Comparison of ENCODE assay signal across 17 mouse cellular contexts in the genomic region with DNA sequence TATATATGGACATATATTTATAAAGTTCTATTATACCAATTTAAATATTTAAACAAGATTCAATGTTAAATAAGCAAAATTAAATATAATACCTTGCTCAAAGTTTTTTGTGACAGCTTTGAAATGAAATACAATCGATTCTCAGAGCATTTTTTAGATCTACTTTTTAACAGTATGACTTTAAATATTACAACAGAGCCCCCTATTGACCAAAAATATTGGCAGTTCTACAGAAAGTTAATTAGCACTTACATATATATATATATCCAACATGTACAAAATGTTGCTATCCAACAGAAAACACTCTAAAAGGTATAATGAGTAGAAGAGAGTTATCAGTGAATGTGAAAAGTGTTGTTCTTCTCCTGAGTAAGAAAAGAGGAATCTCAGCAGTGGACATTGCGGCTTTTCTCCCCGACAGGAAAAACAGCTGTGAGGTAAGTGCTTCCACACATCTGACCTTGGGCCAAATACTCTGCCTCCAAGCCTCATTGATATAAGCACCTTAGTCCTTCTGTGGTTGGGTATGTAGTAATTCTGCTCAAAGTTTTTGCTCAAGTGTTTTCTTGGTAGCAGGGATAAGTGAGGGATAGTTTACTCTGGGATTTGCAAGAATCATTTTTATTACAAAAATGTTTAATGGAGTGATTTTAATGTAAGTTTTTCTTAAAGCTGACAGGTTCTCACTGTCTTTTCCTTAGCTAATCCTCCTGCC. TPM values are rescaled to one million over a fixed set of nuclear protein-coding genes. Genes with fewer than 3 reads are reported as not detected.
DNase-seq lines count a peak whose midpoint lies in the region; ATAC-seq and TF ChIP-seq lines count a peak whose summit lies in the region.
"Had no signal": no experiment of that assay in that cellular context is flagged by ENCODE, and none has a peak within 500 bp of the region (broad histone marks: within the 10 kb centered on the region; RNA-seq: fewer than 3 reads in every experiment).

No protein-coding gene starts in this region.

- TF ChIP-seq POLR2A in brain, embryonic 14.5 days (IDR thresholded peaks at IDR 0.05; ENCODE audit: borderline replicate concordance, extremely low read depth, insufficient read depth, insufficient read length, poor library complexity, severe bottlenecking), result no peak

- H3K4me1 ChIP-seq in hindbrain, postnatal 0 days (ENCODE audit: insufficient read depth, low read length), result no peaks in the 10 kb centered on the region
- no peaks in the 10 kb centered on the region for H3K4me1 ChIP-seq in hindbrain, embryonic 11.5 days (replicated peaks; ENCODE audit: control insufficient read depth, insufficient read depth, low read length)
- H3K4me1 ChIP-seq in midbrain, embryonic 14.5 days (ENCODE audit: control insufficient read depth, insufficient read depth, low read length), result no peaks in the 10 kb centered on the region
- H3K4me1 ChIP-seq in midbrain, embryonic 15.5 days, result no peaks in the 10 kb centered on the region
- H3K4me1 ChIP-seq in liver, embryonic 11.5 days (replicated peaks; ENCODE audit: control insufficient read depth, insufficient read depth, low read length), result no peaks in the 10 kb centered on the region
- H3K4me1 ChIP-seq: heart, embryonic 15.5 days; hindbrain, embryonic 15.5 days; limb, embryonic 15.5 days had no signal

- no peak overlapping the region for H3K4me2 ChIP-seq in hindbrain, postnatal 0 days (ENCODE audit: low read depth, low read length)
- no peak overlapping the region for H3K4me2 ChIP-seq in hindbrain, embryonic 11.5 days (replicated peaks; ENCODE audit: low read depth, low read length)
- H3K4me2 ChIP-seq in midbrain, embryonic 14.5 days (ENCODE audit: low read length), result no peak overlapping the region
- H3K4me2 ChIP-seq in midbrain, embryonic 15.5 days, result no peak overlapping the region
- H3K4me2 ChIP-seq in liver, embryonic 11.5 days, result no peak overlapping the region
- H3K4me2 ChIP-seq: embryonic facial prominence, embryonic 13.5 days; heart, embryonic 15.5 days; hindbrain, embryonic 15.5 days; limb, embryonic 15.5 days had no signal

- H3K27me3 ChIP-seq in hindbrain, postnatal 0 days (ENCODE audit: insufficient read depth, low read length), result no peaks in the 10 kb centered on the region
- H3K27me3 ChIP-seq in hindbrain, embryonic 11.5 days (ENCODE audit: control insufficient read depth, insufficient read depth, low read length), result no peaks in the 10 kb centered on the region
- H3K27me3 ChIP-seq in midbrain, embryonic 14.5 days (ENCODE audit: control insufficient read depth, insufficient read depth, low read length), result no peaks in the 10 kb centered on the region
- no peaks in the 10 kb centered on the region for H3K27me3 ChIP-seq in midbrain, embryonic 15.5 days (replicated peaks)
- no peaks in the 10 kb centered on the region for H3K27me3 ChIP-seq in liver, embryonic 11.5 days (replicated peaks; ENCODE audit: control insufficient read depth, insufficient read depth, low read length)
- H3K27me3 ChIP-seq: embryonic facial prominence, embryonic 13.5 days; heart, embryonic 15.5 days; hindbrain, embryonic 15.5 days; limb, embryonic 15.5 days had no signal

- 67% methylated on average over 3 of the region's 3 CpGs for WGBS in hindbrain, postnatal 0 days
- WGBS in hindbrain, embryonic 11.5 days, result 82% methylated on average over 3 of the region's 3 CpGs
- 84% methylated on average over 3 of the region's 3 CpGs for WGBS in midbrain, embryonic 14.5 days
- 72% methylated on average over 3 of the region's 3 CpGs for WGBS in midbrain, embryonic 15.5 days
- WGBS in liver, embryonic 11.5 days, result 82% methylated on average over 3 of the region's 3 CpGs

- no peak overlapping the region for H3K9ac ChIP-seq in hindbrain, postnatal 0 days (replicated peaks; ENCODE audit: low read length)
- no peak overlapping the region for H3K9ac ChIP-seq in hindbrain, embryonic 11.5 days (ENCODE audit: low read depth, low read length)
- H3K9ac ChIP-seq in midbrain, embryonic 14.5 days (replicated peaks; ENCODE audit: low read length), result no peak overlapping the region
- no peak overlapping the region for H3K9ac ChIP-seq in midbrain, embryonic 15.5 days
- no peak overlapping the region for H3K9ac ChIP-seq in liver, embryonic 11.5 days (ENCODE audit: low read depth, low read length)
- H3K9ac ChIP-seq: embryonic facial prominence, embryonic 13.5 days; heart, embryonic 15.5 days; hindbrain, embryonic 15.5 days; limb, embryonic 15.5 days had no signal

- no peak for ATAC-seq in hindbrain, postnatal 0 days
- no peak for ATAC-seq in hindbrain, embryonic 11.5 days (ENCODE audit: low FRiP score)
- ATAC-seq in midbrain, embryonic 14.5 days (ENCODE audit: low FRiP score, low TSS enrichment), result no peak
- ATAC-seq in midbrain, embryonic 15.5 days (replicated peaks), result no peak
- ATAC-seq in liver, embryonic 11.5 days (replicated peaks; ENCODE audit: low FRiP score), result no peak
- ATAC-seq in erythroblast, adult 5-6 weeks (replicated peaks; ENCODE audit: low FRiP score, poor library complexity, severe bottlenecking), result no peak

- H3K9me3 ChIP-seq in hindbrain, postnatal 0 days (ENCODE audit: low read length), result no peaks in the 10 kb centered on the region
- H3K9me3 ChIP-seq in hindbrain, embryonic 11.5 days (ENCODE audit: control insufficient read depth, low read length), result no peaks in the 10 kb centered on the region
- no peaks in the 10 kb centered on the region for H3K9me3 ChIP-seq in midbrain, embryonic 14.5 days (ENCODE audit: control insufficient read depth, low read length)
- H3K9me3 ChIP-seq in midbrain, embryonic 15.5 days, result no peaks in the 10 kb centered on the region
- no peaks in the 10 kb centered on the region for H3K9me3 ChIP-seq in liver, embryonic 11.5 days (ENCODE audit: control insufficient read depth, low read length)
- H3K9me3 ChIP-seq: embryonic facial prominence, embryonic 13.5 days; heart, embryonic 15.5 days; hindbrain, embryonic 15.5 days; limb, embryonic 15.5 days had no signal

- peak; percentile 75 for DNase-seq in hindbrain, postnatal 0 days (ENCODE audit: low spot score)
- DNase-seq in hindbrain, embryonic 11.5 days (ENCODE audit: low spot score), result no peak
- DNase-seq in midbrain, embryonic 14.5 days, result peak; percentile 78
- DNase-seq in brain, embryonic 14.5 days (ENCODE audit: low read depth), result peak; percentile 70
- no peak for DNase-seq in liver, embryonic 11.5 days (ENCODE audit: low spot score)
- DNase-seq: cerebellum, adult 8-10 months; gastrocnemius, postnatal 25 days; kidney, postnatal 10 days; layer of hippocampus, postnatal 36 days had no signal

- H3K36me3 ChIP-seq in hindbrain, postnatal 0 days (ENCODE audit: insufficient read depth, low read length), result peaks cover 25% of the 10 kb centered on the region
- no peaks in the 10 kb centered on the region for H3K36me3 ChIP-seq in hindbrain, embryonic 11.5 days (ENCODE audit: control insufficient read depth, insufficient read depth, low read length)
- peaks cover 38% of the 10 kb centered on the region for H3K36me3 ChIP-seq in midbrain, embryonic 14.5 days (ENCODE audit: control insufficient read depth, insufficient read depth, low read length)
- no peaks in the 10 kb centered on the region; the same call in 1 of the 2 replicates for H3K36me3 ChIP-seq in midbrain, embryonic 15.5 days (replicated peaks)
- H3K36me3 ChIP-seq in liver, embryonic 11.5 days (ENCODE audit: control insufficient read depth, insufficient read depth, low read length), result no peaks in the 10 kb centered on the region

- no peak overlapping the region for H3K4me3 ChIP-seq in hindbrain, postnatal 0 days (ENCODE audit: low read length)
- no peak overlapping the region for H3K4me3 ChIP-seq in hindbrain, embryonic 11.5 days (ENCODE audit: low read depth, low read length)
- no peak overlapping the region for H3K4me3 ChIP-seq in midbrain, embryonic 14.5 days (replicated peaks; ENCODE audit: low read depth, low read length)
- H3K4me3 ChIP-seq in midbrain, embryonic 15.5 days, result no peak overlapping the region
- no peak overlapping the region for H3K4me3 ChIP-seq in liver, embryonic 11.5 days (ENCODE audit: low read depth, low read length)
- H3K4me3 ChIP-seq: embryonic facial prominence, embryonic 13.5 days; heart, embryonic 15.5 days; hindbrain, embryonic 15.5 days; limb, embryonic 15.5 days had no signal

- H3K27ac ChIP-seq in hindbrain, postnatal 0 days, result no peak overlapping the region
- H3K27ac ChIP-seq in hindbrain, embryonic 11.5 days (ENCODE audit: low read depth, low read length), result no peak overlapping the region
- H3K27ac ChIP-seq in midbrain, embryonic 14.5 days (replicated peaks; ENCODE audit: low read depth, low read length), result no peak overlapping the region
- H3K27ac ChIP-seq in midbrain, embryonic 15.5 days, result no peak overlapping the region
- H3K27ac ChIP-seq in liver, embryonic 11.5 days (ENCODE audit: low read depth, low read length), result no peak overlapping the region
- H3K27ac ChIP-seq: embryonic facial prominence, embryonic 13.5 days; heart, embryonic 15.5 days; hindbrain, embryonic 15.5 days; limb, embryonic 15.5 days; macrophage had no signal

- TF ChIP-seq CTCF in hindbrain, postnatal 0 days (IDR thresholded peaks at IDR 0.05; ENCODE audit: low read depth), result no peak; the same call in 1 of the 2 replicates
- no peak for TF ChIP-seq CTCF in brain, embryonic 14.5 days (IDR thresholded peaks at IDR 0.05; ENCODE audit: borderline replicate concordance, extremely low read depth, insufficient read depth, insufficient read length)

RNA-seq across cellular contexts. Expression of a gene that starts 22.1 kb away (rescaled TPM):
- 41.3 and 45.0 TPM in 2 replicates for total RNA-seq in hindbrain, postnatal 0 days (2014; rRNA removed)
- 13.4 and 14.0 TPM in 2 replicates for polyA plus RNA-seq in hindbrain, postnatal 0 days (2015; fragmentation: Nextera tagmentation; extraction: Ambion mirVana)
- 12.7 and 16.9 TPM in 2 replicates for polyA plus RNA-seq in hindbrain, embryonic 11.5 days (2014; fragmentation: Nextera tagmentation; extraction: Ambion mirVana)
- 16.5 and 22.2 TPM in 2 replicates for polyA plus RNA-seq in midbrain, embryonic 14.5 days (2014; fragmentation: Nextera tagmentation; extraction: Ambion mirVana)
- polyA plus RNA-seq in midbrain, embryonic 15.5 days (2015; fragmentation: Nextera tagmentation; extraction: Ambion mirVana), result 16.9 and 18.8 TPM in 2 replicates
- polyA plus RNA-seq in brain, embryonic 14.5 days (2012; rRNA removed), result 12.4 and 14.7 TPM in 2 replicates
- 10.9 and 11.0 TPM in 2 replicates for polyA plus RNA-seq in liver, embryonic 11.5 days (2014; fragmentation: Nextera tagmentation; extraction: Ambion mirVana)
- 3.6 and 6.3 TPM in 2 replicates for total RNA-seq in erythroblast, adult 5-6 weeks (2015; ENCODE audit: low replicate concordance)
- total RNA-seq in erythroblast, adult 5-6 weeks (2017; ENCODE audit: low replicate concordance), result 2.5 and 3.9 TPM in 2 replicates

RNA-seq across cellular contexts. Expression of a gene that starts 47.3 kb away (rescaled TPM):
- total RNA-seq in hindbrain, postnatal 0 days (2014; rRNA removed), result not detected in 2 replicates
- polyA plus RNA-seq in hindbrain, postnatal 0 days (2015; fragmentation: Nextera tagmentation; extraction: Ambion mirVana), result not detected in 2 replicates
- polyA plus RNA-seq in hindbrain, embryonic 11.5 days (2014; fragmentation: Nextera tagmentation; extraction: Ambion mirVana), result 0.25 and 0.28 TPM in 2 replicates
- not detected in 2 replicates for polyA plus RNA-seq in midbrain, embryonic 14.5 days (2014; fragmentation: Nextera tagmentation; extraction: Ambion mirVana)
- not detected in 2 replicates for polyA plus RNA-seq in midbrain, embryonic 15.5 days (2015; fragmentation: Nextera tagmentation; extraction: Ambion mirVana)
- polyA plus RNA-seq in brain, embryonic 14.5 days (2012; rRNA removed), result 0.05 and 0.21 TPM in 2 replicates
- not detected in 2 replicates for polyA plus RNA-seq in liver, embryonic 11.5 days (2014; fragmentation: Nextera tagmentation; extraction: Ambion mirVana)
- not detected in 2 replicates for total RNA-seq in erythroblast, adult 5-6 weeks (2015; ENCODE audit: low replicate concordance)
- total RNA-seq in erythroblast, adult 5-6 weeks (2017; ENCODE audit: low replicate concordance), result not detected in 2 replicates
- total RNA-seq: gastrocnemius, postnatal 25 days; layer of hippocampus, postnatal 36 days had no signal
- polyA plus RNA-seq: heart, embryonic 15.5 days; hindbrain, embryonic 15.5 days; macrophage; urinary bladder, adult 2 months had no signal

Comparison
In these comparisons a context has a peak if more than half of its experiments do, and no peak if none do; other contexts are left out.
1. DNase-seq: peak in hindbrain, postnatal 0 days (single experiment), midbrain, embryonic 14.5 days (single experiment) and brain, embryonic 14.5 days (single experiment); none in hindbrain, embryonic 11.5 days (single experiment) and liver, embryonic 11.5 days (single experiment).